Mouse (Mus musculus) mesoderm, embryonic 11.5 days (tissue): ENCODE results near the gene Hoxa4.

Experiments used
- DNase-seq: peaks from one replicate; pipeline ENCODE4 v3.0.0-alpha.2; 2012; ENCODE audit warnings: low read depth, low spot score

The Hoxa4 gene

GRCm38 (mm10) chr6:52150401-52150966, 41.1 kb downstream of the Hoxa4 start:
- DNase-seq: no peak
